Mouse (Mus musculus) midbrain, embryonic 11.5 days (tissue): ENCODE results near the gene Dnm3. TPM values are rescaled to one million over a fixed set of nuclear protein-coding genes. Genes with fewer than 3 reads are reported as not detected.

Source experiments
- ATAC-seq: fragments of 200-750 bp; cut with Nextera tagmentation; 2 replicates; pipeline ENCODE4 v1.8.0; 2017; ENCODE audit warnings: moderate TSS enrichment, moderate library complexity; ENCODE audit not compliant: low FRiP score
- DNase-seq: peaks from one replicate; pipeline ENCODE4 v3.0.0; 2015; ENCODE audit warnings: low spot score; ENCODE audit errors: missing footprints
- H3K27ac ChIP-seq: fragments of 300-500 bp; sonication (generic); 2 replicates; pipeline ENCODE4 v1.5.1; 2014; ENCODE audit warnings: low read depth, low read length
- H3K27me3 ChIP-seq: fragments of 300-500 bp; sonication (generic); 2 replicates; pipeline ENCODE4 v1.6.1; 2014; ENCODE audit warnings: mild to moderate bottlenecking, low read length, moderate library complexity, mixed read lengths; ENCODE audit not compliant: control insufficient read depth, insufficient read depth
- H3K36me3 ChIP-seq: fragments of 300-500 bp; sonication (generic); 2 replicates; pipeline ENCODE4 v1.6.1; 2014; ENCODE audit warnings: mild to moderate bottlenecking, low read length, moderate library complexity, mixed read lengths; ENCODE audit not compliant: control insufficient read depth, insufficient read depth
- H3K4me1 ChIP-seq: fragments of 300-500 bp; sonication (generic); 2 replicates; pipeline ENCODE4 v1.6.1; 2014; ENCODE audit warnings: low read length; ENCODE audit not compliant: control insufficient read depth, insufficient read depth
- H3K4me2 ChIP-seq: fragments of 300-500 bp; sonication (generic); 2 replicates; pipeline ENCODE4 v1.6.1; 2014; ENCODE audit warnings: mild to moderate bottlenecking, moderate library complexity
- H3K4me3 ChIP-seq: fragments of 300-500 bp; sonication (generic); 2 replicates; pipeline ENCODE4 v1.5.1; 2014; ENCODE audit warnings: low read depth, low read length
- H3K9ac ChIP-seq: fragments of 300-500 bp; sonication (generic); 2 replicates; pipeline ENCODE4 v1.6.1; 2014; ENCODE audit warnings: low read length
- H3K9me3 ChIP-seq: fragments of 300-500 bp; sonication (generic); 2 replicates; pipeline ENCODE4 v1.6.1; 2016; ENCODE audit warnings: low read length; ENCODE audit not compliant: control insufficient read depth
- WGBS: fragments of 180-500 bp; shearing (Covaris S2); extraction: QIAGEN DNeasy Blood & Tissue Kit; methylation state at CpG from one replicate; pipeline ENCODE4 v1.1.7; 2014; 5-methylcytosine and 5-hydroxymethylcytosine counted together
- polyA plus RNA-seq: library from polyadenylated mRNA; unstranded; fragments of >200 nt; fragmentation: Nextera tagmentation; extraction: Ambion mirVana; gene quantifications from 2 replicates; pipeline ENCODE4 v1.2.1, GENCODE M21; 2014

Gene Dnm3
- polyA plus RNA-seq, 1 experiment from 2014 or later = 5.6 TPM

GRCm38 (mm10) chr1:161999338-161999737, 478.5 kb downstream of the Dnm3 start:
- WGBS = 48% methylated on average over 5 of the region's 5 CpGs
- no peak overlapping the region for H3K27ac ChIP-seq
- H3K4me1 ChIP-seq = peaks cover 8% of the 10 kb centered on the region; the same call in 1 of the 2 replicates
- ATAC-seq (peak; percentile 31; the same call in 1 of the 2 replicates), DNase-seq (no peak)
- no peak overlapping the region for H3K4me2 ChIP-seq
- no peaks in the 10 kb centered on the region for H3K9me3 ChIP-seq
- no peaks in the 10 kb centered on the region for H3K36me3 ChIP-seq
- peak overlapping the region; percentile 54 for H3K9ac ChIP-seq
- no peak overlapping the region for H3K4me3 ChIP-seq
- H3K27me3 ChIP-seq = no peaks in the 10 kb centered on the region

- no peak overlapping the region for H3K4me2 ChIP-seq
- H3K4me1 ChIP-seq = peaks cover 5% of the 10 kb centered on the region; the same call in 1 of the 2 replicates
- no peak for ATAC-seq
- H3K9ac ChIP-seq = no peak overlapping the region
- no peak overlapping the region for H3K27ac ChIP-seq
- H3K9me3 ChIP-seq = no peaks in the 10 kb centered on the region
- DNase-seq = no peak
- no peaks in the 10 kb centered on the region for H3K27me3 ChIP-seq
- 65% methylated on average over 4 of the region's 4 CpGs for WGBS
- H3K36me3 ChIP-seq = no peaks in the 10 kb centered on the region
- H3K4me3 ChIP-seq = no peak overlapping the region
Observed at GRCm38 (mm10) chr1:161998781-161999180, 479.1 kb downstream of the Dnm3 start.

- Histone ChIP-seq H3K4me1 (no peaks in the 10 kb centered on the region), H3K4me3 (no peak overlapping the region), H3K9ac (no peak overlapping the region), H3K27me3 (no peaks in the 10 kb centered on the region), H3K9me3 (no peaks in the 10 kb centered on the region), H3K27ac (no peak overlapping the region), H3K36me3 (no peaks in the 10 kb centered on the region), H3K4me2 (no peak overlapping the region)
- ATAC-seq (no peak), DNase-seq (peak; percentile 23)
- 93% methylated on average over 7 of the region's 7 CpGs for WGBS
Observed at GRCm38 (mm10) chr1:161992389-161992788, 485.4 kb downstream of the Dnm3 start.

GRCm38 (mm10) chr1:161991846-161992245, 486.0 kb downstream of the Dnm3 start:
- Histone ChIP-seq H3K27ac (no peak overlapping the region), H3K4me3 (no peak overlapping the region), H3K36me3 (no peaks in the 10 kb centered on the region), H3K9me3 (no peaks in the 10 kb centered on the region), H3K27me3 (no peaks in the 10 kb centered on the region), H3K4me1 (no peaks in the 10 kb centered on the region), H3K4me2 (no peak overlapping the region), H3K9ac (no peak overlapping the region)
- peak; percentile 59 for DNase-seq
- WGBS = 95% methylated on average over 11 of the region's 11 CpGs
- no peak for ATAC-seq

GRCm38 (mm10) chr1:161990684-161991578, 486.9 kb downstream of the Dnm3 start:
- Histone ChIP-seq H3K36me3 (no peaks in the 10 kb centered on the region), H3K9ac (no peak overlapping the region), H3K4me1 (no peaks in the 10 kb centered on the region), H3K27me3 (no peaks in the 10 kb centered on the region), H3K4me2 (no peak overlapping the region), H3K9me3 (no peaks in the 10 kb centered on the region), H3K27ac (no peak overlapping the region), H3K4me3 (no peak overlapping the region)
- DNase-seq (peak; percentile 14), ATAC-seq (no peak)
- 74% methylated on average over 10 of the region's 10 CpGs for WGBS

- H3K27ac ChIP-seq = no peak overlapping the region
- WGBS = 43% methylated on average over 4 of the region's 4 CpGs
Observed at GRCm38 (mm10) chr1:161983979-161984566, 493.8 kb downstream of the Dnm3 start.

GRCm38 (mm10) chr1:161983451-161983850, 494.4 kb downstream of the Dnm3 start:
- Histone ChIP-seq H3K27ac (no peak overlapping the region), H3K9me3 (no peaks in the 10 kb centered on the region), H3K4me2 (no peak overlapping the region), H3K9ac (no peak overlapping the region), H3K4me3 (no peak overlapping the region), H3K27me3 (no peaks in the 10 kb centered on the region), H3K4me1 (no peaks in the 10 kb centered on the region), H3K36me3 (no peaks in the 10 kb centered on the region)
- no peak for ATAC-seq
- 69% methylated on average over 6 of the region's 6 CpGs for WGBS
- peak; percentile 81 for DNase-seq

More at GRCm38 (mm10) chr1:161983979-161984566, 493.8 kb downstream of the Dnm3 start:
- Histone ChIP-seq H3K9ac (no peak overlapping the region), H3K9me3 (no peaks in the 10 kb centered on the region), H3K4me1 (no peaks in the 10 kb centered on the region), H3K4me2 (no peak overlapping the region), H3K27me3 (no peaks in the 10 kb centered on the region), H3K4me3 (no peak overlapping the region), H3K36me3 (no peaks in the 10 kb centered on the region)
- no peak for DNase-seq
- no peak for ATAC-seq

- H3K36me3 ChIP-seq = no peaks in the 10 kb centered on the region
- H3K4me2 ChIP-seq = no peak overlapping the region
- H3K9me3 ChIP-seq = no peaks in the 10 kb centered on the region
- DNase-seq = peak; percentile 17
- 85% methylated on average over 9 of the region's 9 CpGs for WGBS
- no peaks in the 10 kb centered on the region for H3K4me1 ChIP-seq
- no peaks in the 10 kb centered on the region; the same call in 1 of the 2 replicates for H3K27me3 ChIP-seq
- no peak for ATAC-seq
- no peak overlapping the region for H3K9ac ChIP-seq
- no peak overlapping the region for H3K4me3 ChIP-seq
- H3K27ac ChIP-seq = no peak overlapping the region
Observed at GRCm38 (mm10) chr1:161980626-161981298, 497.1 kb downstream of the Dnm3 start.

GRCm38 (mm10) chr1:161980046-161980445, 497.8 kb downstream of the Dnm3 start:
- H3K36me3 ChIP-seq = no peaks in the 10 kb centered on the region
- WGBS = 78% methylated on average over 2 of the region's 2 CpGs
- ATAC-seq = no peak
- peak; percentile 77 for DNase-seq
- H3K9ac ChIP-seq = no peak overlapping the region
- H3K4me3 ChIP-seq = no peak overlapping the region
- H3K27me3 ChIP-seq = no peaks in the 10 kb centered on the region; the same call in 1 of the 2 replicates
- H3K27ac ChIP-seq = no peak overlapping the region
- no peak overlapping the region for H3K4me2 ChIP-seq
- H3K4me1 ChIP-seq = no peaks in the 10 kb centered on the region
- no peaks in the 10 kb centered on the region for H3K9me3 ChIP-seq
